Mouse (Mus musculus): ENCODE results near the gene Tent4b. TPM values are rescaled to one million over a fixed set of nuclear protein-coding genes. Genes with fewer than 3 reads are reported as not detected.
A peak's percentile ranks its signal among the peaks of the same experiment; 100 is the strongest.
"Not testable (repeated sequence)": the region's sequence is repeated elsewhere in the genome, so short reads cannot be mapped to it uniquely, and the experiment has no call there.

The Tent4b gene
- polyA plus RNA-seq, 1 experiment from 2014 or later = 6.5 TPM

GRCm38 (mm10) chr8:88199700-88200601, 938 bp downstream of the Tent4b start:
- peak; percentile 51 for ATAC-seq (ENCODE audit: extremely low read depth, insufficient number of reproducible peaks, low FRiP score, low TSS enrichment)
- Histone ChIP-seq H3K36me3 (peaks cover 8% of the 10 kb centered on the region), H3K4me1 (peaks cover 53% of the 10 kb centered on the region), H3K9me3 (no peaks in the 10 kb centered on the region), H3K27me3 (replicated peaks) (no peaks in the 10 kb centered on the region), H3K4me3 (peak overlapping the region; percentile 95), H3K27ac (replicated peaks) (peak overlapping the region; percentile 98), H3K4me2 (peak overlapping the region; percentile 82), H3K9ac (peak overlapping the region; percentile 95)
- WGBS = under 1% methylated on average over 92 of the region's 117 CpGs

- peaks cover 59% of the 10 kb centered on the region for H3K4me1 ChIP-seq
- no peaks in the 10 kb centered on the region for H3K27me3 ChIP-seq (replicated peaks)
- peaks cover 9% of the 10 kb centered on the region for H3K36me3 ChIP-seq
- peak overlapping the region; percentile 95 for H3K9ac ChIP-seq
- H3K4me2 ChIP-seq = peak overlapping the region; percentile 82
- 15% methylated on average over 10 of the region's 10 CpGs for WGBS
- peak overlapping the region; percentile 95 for H3K4me3 ChIP-seq
- no peaks in the 10 kb centered on the region for H3K9me3 ChIP-seq
- H3K27ac ChIP-seq (replicated peaks) = no peak overlapping the region
- ATAC-seq (ENCODE audit: extremely low read depth, insufficient number of reproducible peaks, low FRiP score, low TSS enrichment) = no peak
These were observed 1.9 kb downstream of the Tent4b start for GRCm38 (mm10) chr8:88200724-88201495.

GRCm38 (mm10) chr8:88201641-88202040, 2.6 kb downstream of the Tent4b start:
- WGBS = 45% methylated on average over 3 of the region's 3 CpGs
- Histone ChIP-seq H3K4me1 (peaks cover 59% of the 10 kb centered on the region), H3K27ac (replicated peaks) (no peak overlapping the region), H3K9ac (peak overlapping the region; percentile 95), H3K36me3 (peaks cover 12% of the 10 kb centered on the region), H3K27me3 (replicated peaks) (no peaks in the 10 kb centered on the region), H3K4me2 (peak overlapping the region; percentile 82), H3K4me3 (peak overlapping the region; percentile 95), H3K9me3 (no peaks in the 10 kb centered on the region)
- no peak for ATAC-seq (ENCODE audit: extremely low read depth, insufficient number of reproducible peaks, low FRiP score, low TSS enrichment)

GRCm38 (mm10) chr8:88206016-88206415, 7.0 kb downstream of the Tent4b start:
- Histone ChIP-seq H3K36me3 (peaks cover 18% of the 10 kb centered on the region), H3K27me3 (replicated peaks) (no peaks in the 10 kb centered on the region), H3K27ac (replicated peaks) (no peak overlapping the region), H3K4me2 (no peak overlapping the region), H3K4me3 (no peak overlapping the region), H3K9me3 (no peaks in the 10 kb centered on the region), H3K9ac (no peak overlapping the region), H3K4me1 (peaks cover 37% of the 10 kb centered on the region)
- no peak for ATAC-seq (ENCODE audit: extremely low read depth, insufficient number of reproducible peaks, low FRiP score, low TSS enrichment)
- WGBS = 85% methylated on average over 9 of the region's 9 CpGs

- H3K27ac ChIP-seq (replicated peaks) = no peak overlapping the region
- no peak for ATAC-seq (ENCODE audit: extremely low read depth, insufficient number of reproducible peaks, low FRiP score, low TSS enrichment)
- 80% methylated on average over 7 of the region's 7 CpGs for WGBS
These were observed 8.3 kb downstream of the Tent4b start for GRCm38 (mm10) chr8:88207121-88207821.

GRCm38 (mm10) chr8:88209930-88210827, 11.2 kb downstream of the Tent4b start:
- H3K9me3 ChIP-seq; ATAC-seq (ENCODE audit: extremely low read depth, insufficient number of reproducible peaks, low FRiP score, low TSS enrichment); H3K27ac ChIP-seq (replicated peaks); H3K27me3 ChIP-seq (replicated peaks); H3K4me1 ChIP-seq; H3K4me3 ChIP-seq; H3K9ac ChIP-seq; H3K4me2 ChIP-seq: not testable (repeated sequence)
- peaks cover 10% of the 10 kb centered on the region for H3K36me3 ChIP-seq
- WGBS = 75% methylated on average over 5 of the region's 6 CpGs

More at GRCm38 (mm10) chr8:88207121-88207821, 8.3 kb downstream of the Tent4b start:
- Histone ChIP-seq H3K36me3 (peaks cover 18% of the 10 kb centered on the region), H3K4me3 (no peak overlapping the region), H3K27me3 (replicated peaks) (no peaks in the 10 kb centered on the region), H3K4me2 (no peak overlapping the region), H3K9me3 (no peaks in the 10 kb centered on the region), H3K4me1 (peaks cover 25% of the 10 kb centered on the region), H3K9ac (no peak overlapping the region)

GRCm38 (mm10) chr8:88221353-88221752, 22.3 kb downstream of the Tent4b start:
- WGBS = 51% methylated on average over 4 of the region's 4 CpGs
- Histone ChIP-seq H3K4me1 (peaks cover 16% of the 10 kb centered on the region), H3K36me3 (no peaks in the 10 kb centered on the region; the same call in 1 of the 2 replicates), H3K27ac (replicated peaks) (no peak overlapping the region), H3K9me3 (no peaks in the 10 kb centered on the region), H3K27me3 (replicated peaks) (no peaks in the 10 kb centered on the region), H3K4me2 (no peak overlapping the region), H3K9ac (no peak overlapping the region), H3K4me3 (no peak overlapping the region)
- no peak for ATAC-seq (ENCODE audit: extremely low read depth, insufficient number of reproducible peaks, low FRiP score, low TSS enrichment)

- WGBS = 78% methylated on average over 5 of the region's 5 CpGs
- Histone ChIP-seq H3K27ac (replicated peaks) (no peak overlapping the region), H3K4me3 (no peak overlapping the region), H3K4me2 (no peak overlapping the region), H3K4me1 (peaks cover 38% of the 10 kb centered on the region), H3K27me3 (replicated peaks) (no peaks in the 10 kb centered on the region), H3K9me3 (no peaks in the 10 kb centered on the region), H3K36me3 (no peaks in the 10 kb centered on the region; the same call in 1 of the 2 replicates), H3K9ac (no peak overlapping the region)
- ATAC-seq (ENCODE audit: extremely low read depth, insufficient number of reproducible peaks, low FRiP score, low TSS enrichment) = no peak
These were observed 26.3 kb downstream of the Tent4b start for GRCm38 (mm10) chr8:88225358-88225757.

- Histone ChIP-seq H3K27ac (replicated peaks) (no peak overlapping the region), H3K4me3 (no peak overlapping the region), H3K36me3 (no peaks in the 10 kb centered on the region), H3K4me1 (peaks cover 28% of the 10 kb centered on the region), H3K27me3 (replicated peaks) (no peaks in the 10 kb centered on the region), H3K9ac (no peak overlapping the region), H3K9me3 (no peaks in the 10 kb centered on the region), H3K4me2 (no peak overlapping the region)
- WGBS = 61% methylated on average over 6 of the region's 6 CpGs
- no peak for ATAC-seq (ENCODE audit: extremely low read depth, insufficient number of reproducible peaks, low FRiP score, low TSS enrichment)
These were observed 28.8 kb downstream of the Tent4b start for GRCm38 (mm10) chr8:88227851-88228250.

- WGBS = 49% methylated on average over 1 of the region's 1 CpGs
- no peaks in the 10 kb centered on the region for H3K27me3 ChIP-seq (replicated peaks)
- H3K4me3 ChIP-seq = no peak overlapping the region
- no peaks in the 10 kb centered on the region for H3K36me3 ChIP-seq
- no peak overlapping the region for H3K4me2 ChIP-seq
- ATAC-seq (ENCODE audit: extremely low read depth, insufficient number of reproducible peaks, low FRiP score, low TSS enrichment) = no peak
- no peak overlapping the region for H3K27ac ChIP-seq (replicated peaks)
- no peaks in the 10 kb centered on the region for H3K9me3 ChIP-seq
- H3K9ac ChIP-seq = no peak overlapping the region
- peaks cover 28% of the 10 kb centered on the region for H3K4me1 ChIP-seq
These were observed 29.3 kb downstream of the Tent4b start for GRCm38 (mm10) chr8:88228286-88228685.
